Mouse (Mus musculus) G1E (cell line): ENCODE measurements around the gene Edar.

ENCODE experiments used
- CTCF ChIP-seq: IDR thresholded peaks from 2 replicates; pipeline ENCODE4 v1.5.1; 2012; ENCODE audit warnings: low read depth, low read length, inconsistent platforms, mixed read lengths
- GATA1 ChIP-seq: IDR thresholded peaks from 2 replicates; pipeline ENCODE4 v1.6.1; 2012; ENCODE audit warnings: borderline replicate concordance, low read length, inconsistent platforms, mixed read lengths
- TAL1 ChIP-seq: conservative IDR thresholded peaks from 2 replicates; pipeline ENCODE4 v1.6.1; 2012; ENCODE audit warnings: low read depth, low read length, inconsistent platforms, mixed read lengths

GRCm38 (mm10) chr10:58639291-58639690 is 36.2 kb downstream of the Edar start:
- TF ChIP-seq CTCF (no peak), GATA1 (no peak), TAL1 (no peak)
